In genomic region chr12:113090053-113090452, GRCm38 (mm10) we compare ENCODE assay signal across 35 mouse cellular contexts. TPM values are rescaled to one million over a fixed set of nuclear protein-coding genes. Genes with fewer than 3 reads are reported as not detected.
DNase-seq lines count a peak whose midpoint lies in the region; ATAC-seq lines count a peak whose summit lies in the region.
"Had no signal": no experiment of that assay in that cellular context is flagged by ENCODE, and none has a peak within 500 bp of the region (broad histone marks: within the 10 kb centered on the region; RNA-seq: fewer than 3 reads in every experiment).

No protein-coding gene starts in this region.

- DNase-seq in embryonic facial prominence, embryonic 10.5 days (ENCODE audit: low spot score), result no peak
- DNase-seq in kidney, adult 11 months, result peak; percentile 53
- DNase-seq in kidney, postnatal 14 days, result no peak
- DNase-seq in kidney, postnatal 10 days, result peak; percentile 31
- DNase-seq in left cerebral cortex, adult 18-20 months (ENCODE audit: low spot score in 2 of 2), result no peak
- DNase-seq: adrenal gland, adult 2 months; adrenal gland, postnatal 36 days; cerebellum, adult 18-20 months; cerebellum, postnatal 10 days; heart, postnatal 36 days; layer of hippocampus, adult 9-11 months; lung, embryonic 14.5 days; lung, postnatal 14 days; retina, postnatal 1 day; right cerebral cortex, postnatal 14 days; thymus, postnatal 25 days had no signal

- H3K4me3 ChIP-seq in embryonic facial prominence, embryonic 12.5 days, result no peak overlapping the region
- H3K4me3 ChIP-seq in embryonic facial prominence, embryonic 10.5 days, result no peak overlapping the region
- H3K4me3 ChIP-seq: forebrain, embryonic 15.5 days; heart, embryonic 15.5 days; hindbrain, embryonic 15.5 days; intestine, embryonic 15.5 days; left cerebral cortex, adult 2 months; limb, embryonic 13.5 days; liver, embryonic 15.5 days; midbrain, embryonic 10.5 days; midbrain, embryonic 15.5 days; neural tube, embryonic 15.5 days; stomach, embryonic 15.5 days had no signal

- H3K9me3 ChIP-seq in embryonic facial prominence, embryonic 12.5 days, result no peaks in the 10 kb centered on the region
- H3K9me3 ChIP-seq in embryonic facial prominence, embryonic 10.5 days, result no peaks in the 10 kb centered on the region
- H3K9me3 ChIP-seq: forebrain, embryonic 15.5 days; heart, embryonic 15.5 days; hindbrain, embryonic 15.5 days; intestine, embryonic 15.5 days; limb, embryonic 13.5 days; liver, embryonic 15.5 days; midbrain, embryonic 10.5 days; midbrain, embryonic 15.5 days; neural tube, embryonic 15.5 days; stomach, embryonic 15.5 days had no signal

- 0 out of 2 replicates have a peak, but pooled peaks have one; percentile 36 for ATAC-seq in embryonic facial prominence, embryonic 12.5 days (ENCODE audit: insufficient number of reproducible peaks, insufficient read depth, low FRiP score, low TSS enrichment)
- ATAC-seq in erythroblast, adult 5-6 weeks (replicated peaks; ENCODE audit: low FRiP score, poor library complexity, severe bottlenecking), result 0 out of 2 replicates have a peak, but pooled peaks have one; percentile 14
- no peak for ATAC-seq in granulocyte monocyte progenitor cell, adult 5-6 weeks (replicated peaks; ENCODE audit: poor library complexity, severe bottlenecking)
- ATAC-seq: activated CD4-positive, CD25-positive, alpha-beta regulatory T cell, adult 4 months; forebrain, embryonic 15.5 days; intestine, embryonic 15.5 days; midbrain, embryonic 15.5 days had no signal

- WGBS in embryonic facial prominence, embryonic 12.5 days, result 84% methylated on average over 17 of the region's 17 CpGs
- WGBS in embryonic facial prominence, embryonic 10.5 days, result 84% methylated on average over 17 of the region's 17 CpGs

- H3K9ac ChIP-seq in embryonic facial prominence, embryonic 12.5 days, result no peak overlapping the region
- H3K9ac ChIP-seq: forebrain, embryonic 15.5 days; heart, embryonic 15.5 days; hindbrain, embryonic 15.5 days; intestine, embryonic 15.5 days; limb, embryonic 13.5 days; liver, embryonic 15.5 days; lung, embryonic 14.5 days; midbrain, embryonic 15.5 days; neural tube, embryonic 15.5 days; stomach, embryonic 15.5 days had no signal

- H3K36me3 ChIP-seq in embryonic facial prominence, embryonic 12.5 days, result no peaks in the 10 kb centered on the region
- no peaks in the 10 kb centered on the region for H3K36me3 ChIP-seq in embryonic facial prominence, embryonic 10.5 days (replicated peaks)
- H3K36me3 ChIP-seq: forebrain, embryonic 15.5 days; heart, embryonic 15.5 days; hindbrain, embryonic 15.5 days; intestine, embryonic 15.5 days; limb, embryonic 13.5 days; liver, embryonic 15.5 days; midbrain, embryonic 10.5 days; midbrain, embryonic 15.5 days; neural tube, embryonic 15.5 days; stomach, embryonic 15.5 days had no signal

- H3K4me2 ChIP-seq in embryonic facial prominence, embryonic 12.5 days (replicated peaks), result no peak overlapping the region
- H3K4me2 ChIP-seq: forebrain, embryonic 15.5 days; heart, embryonic 15.5 days; hindbrain, embryonic 15.5 days; intestine, embryonic 15.5 days; limb, embryonic 13.5 days; liver, embryonic 15.5 days; lung, embryonic 14.5 days; midbrain, embryonic 15.5 days; neural tube, embryonic 15.5 days; stomach, embryonic 15.5 days had no signal

- H3K27ac ChIP-seq in embryonic facial prominence, embryonic 12.5 days, result no peak overlapping the region
- H3K27ac ChIP-seq in embryonic facial prominence, embryonic 10.5 days (replicated peaks), result no peak overlapping the region
- H3K27ac ChIP-seq: forebrain, embryonic 15.5 days; heart, embryonic 15.5 days; hindbrain, embryonic 15.5 days; intestine, embryonic 15.5 days; left cerebral cortex, adult 2 months; limb, embryonic 13.5 days; liver, embryonic 15.5 days; midbrain, embryonic 10.5 days; midbrain, embryonic 15.5 days; neural tube, embryonic 15.5 days; stomach, embryonic 15.5 days had no signal

- peaks cover 8% of the 10 kb centered on the region; the same call in 1 of the 2 replicates for H3K27me3 ChIP-seq in embryonic facial prominence, embryonic 12.5 days
- H3K27me3 ChIP-seq in embryonic facial prominence, embryonic 10.5 days (replicated peaks; ENCODE audit: low read depth, poor library complexity, severe bottlenecking), result peaks cover 8% of the 10 kb centered on the region
- H3K27me3 ChIP-seq: forebrain, embryonic 15.5 days; hindbrain, embryonic 15.5 days; intestine, embryonic 15.5 days; midbrain, embryonic 15.5 days; neural tube, embryonic 15.5 days; stomach, embryonic 15.5 days had no signal

- H3K4me1 ChIP-seq in embryonic facial prominence, embryonic 12.5 days, result no peaks in the 10 kb centered on the region
- H3K4me1 ChIP-seq in embryonic facial prominence, embryonic 10.5 days, result 0 out of 2 replicates have a peak, but pooled peaks cover 3% of the 10 kb centered on the region
- H3K4me1 ChIP-seq: forebrain, embryonic 15.5 days; heart, embryonic 15.5 days; hindbrain, embryonic 15.5 days; intestine, embryonic 15.5 days; limb, embryonic 13.5 days; liver, embryonic 15.5 days; midbrain, embryonic 15.5 days; neural tube, embryonic 15.5 days; stomach, embryonic 15.5 days had no signal

RNA-seq across cellular contexts. Expression of gene Mta1, which starts 8.0 kb away (rescaled TPM):
- polyA plus RNA-seq in embryonic facial prominence, embryonic 12.5 days (2016; fragmentation: Nextera tagmentation; extraction: Ambion mirVana), result 18.5 and 20.4 TPM in 2 replicates
- 20.3 and 21.0 TPM in 2 replicates for polyA plus RNA-seq in embryonic facial prominence, embryonic 10.5 days (2016; fragmentation: Nextera tagmentation; extraction: Ambion mirVana)
- 14.8 and 15.0 TPM in 2 replicates for total RNA-seq in erythroblast, adult 5-6 weeks (2015; ENCODE audit: low replicate concordance)
- total RNA-seq in erythroblast, adult 5-6 weeks (2017; ENCODE audit: low replicate concordance), result 8.5 and 13.6 TPM in 2 replicates
- 73.6 and 85.1 TPM in 2 replicates for total RNA-seq in granulocyte monocyte progenitor cell, adult 5-6 weeks (2014; fragmentation: Nextera tagmentation)
- total RNA-seq in granulocyte monocyte progenitor cell, adult 5-6 weeks (2017), result 21.0 and 27.6 TPM in 2 replicates
- total RNA-seq in left cerebral cortex, adult 18-20 months (2021), result 10 to 100 TPM; 71.5 to 71.9 TPM

RNA-seq across cellular contexts. Expression of gene Tex22, which starts 15.8 kb away (rescaled TPM):
- 0.13 TPM in 1 of 2 replicates, not detected in the other for polyA plus RNA-seq in embryonic facial prominence, embryonic 12.5 days (2016; fragmentation: Nextera tagmentation; extraction: Ambion mirVana)
- not detected in 2 replicates for polyA plus RNA-seq in embryonic facial prominence, embryonic 10.5 days (2016; fragmentation: Nextera tagmentation; extraction: Ambion mirVana)
- not detected in 2 replicates for total RNA-seq in erythroblast, adult 5-6 weeks (2015; ENCODE audit: low replicate concordance)
- total RNA-seq in erythroblast, adult 5-6 weeks (2017; ENCODE audit: low replicate concordance), result 0.42 TPM in 1 of 2 replicates, not detected in the other
- total RNA-seq in granulocyte monocyte progenitor cell, adult 5-6 weeks (2014; fragmentation: Nextera tagmentation), result not detected in 2 replicates
- total RNA-seq in granulocyte monocyte progenitor cell, adult 5-6 weeks (2017), result not detected in 2 replicates
- total RNA-seq in left cerebral cortex, adult 18-20 months (2021), result under 1 TPM; 0.44 to 0.73 TPM
- total RNA-seq: gastrocnemius, adult 8-10 months; heart, postnatal 36 days had no signal
- polyA plus RNA-seq: C2C12; cortical plate, adult 2 months; heart, embryonic 15.5 days; hindbrain, embryonic 15.5 days; intestine, embryonic 15.5 days; liver, embryonic 15.5 days; lung, embryonic 14.5 days; midbrain, embryonic 10.5 days; neural tube, embryonic 15.5 days; small intestine, adult 2 months; stomach, embryonic 15.5 days had no signal

RNA-seq across cellular contexts. Expression of gene Crip2, which starts 50.0 kb away (rescaled TPM):
- polyA plus RNA-seq in embryonic facial prominence, embryonic 12.5 days (2016; fragmentation: Nextera tagmentation; extraction: Ambion mirVana), result 78.8 and 88.4 TPM in 2 replicates
- polyA plus RNA-seq in embryonic facial prominence, embryonic 10.5 days (2016; fragmentation: Nextera tagmentation; extraction: Ambion mirVana), result 91.8 and 96.4 TPM in 2 replicates
- 6.9 and 9.0 TPM in 2 replicates for total RNA-seq in erythroblast, adult 5-6 weeks (2015; ENCODE audit: low replicate concordance)
- 3.6 and 3.9 TPM in 2 replicates for total RNA-seq in erythroblast, adult 5-6 weeks (2017; ENCODE audit: low replicate concordance)
- not detected in 2 replicates for total RNA-seq in granulocyte monocyte progenitor cell, adult 5-6 weeks (2014; fragmentation: Nextera tagmentation)
- 0.46 TPM in 1 of 2 replicates, not detected in the other for total RNA-seq in granulocyte monocyte progenitor cell, adult 5-6 weeks (2017)
- 100 to 1,000 TPM; 142 to 162 TPM for total RNA-seq in left cerebral cortex, adult 18-20 months (2021)

RNA-seq across cellular contexts. Expression of gene Crip1, which starts 56.1 kb away (rescaled TPM):
- 102 and 107 TPM in 2 replicates for polyA plus RNA-seq in embryonic facial prominence, embryonic 12.5 days (2016; fragmentation: Nextera tagmentation; extraction: Ambion mirVana)
- polyA plus RNA-seq in embryonic facial prominence, embryonic 10.5 days (2016; fragmentation: Nextera tagmentation; extraction: Ambion mirVana), result 53.6 and 57.1 TPM in 2 replicates
- 111 and 139 TPM in 2 replicates for total RNA-seq in erythroblast, adult 5-6 weeks (2015; ENCODE audit: low replicate concordance)
- total RNA-seq in erythroblast, adult 5-6 weeks (2017; ENCODE audit: low replicate concordance), result 75.3 and 179 TPM in 2 replicates
- 161 and 242 TPM in 2 replicates for total RNA-seq in granulocyte monocyte progenitor cell, adult 5-6 weeks (2014; fragmentation: Nextera tagmentation)
- 84.6 and 103 TPM in 2 replicates for total RNA-seq in granulocyte monocyte progenitor cell, adult 5-6 weeks (2017)
- total RNA-seq in left cerebral cortex, adult 18-20 months (2021), result 10 to 100 TPM; 14.3 to 15.9 TPM

Comparison
In these comparisons a context has a peak if more than half of its experiments do, and no peak if none do; other contexts are left out.
1. DNase-seq: peak in kidney, adult 11 months (single experiment) and kidney, postnatal 10 days (single experiment); none in embryonic facial prominence, embryonic 10.5 days (single experiment), kidney, postnatal 14 days (single experiment) and left cerebral cortex, adult 18-20 months (0 of 2).
2. RNA of gene Crip2, which starts 50.0 kb away (total RNA-seq): 142 to 162 TPM in left cerebral cortex, adult 18-20 months; 3.6 to 9.0 TPM in erythroblast, adult 5-6 weeks and 0.46 TPM in granulocyte monocyte progenitor cell, adult 5-6 weeks; every median in the first group is over 10 times any median in the second.